Mouse (Mus musculus): ENCODE measurements at regions not wholly inside any gene's neighbourhood (a gene's known extent, or its start where the extent isn't known, plus 50 kb on each side); places are given as distances from the start of the nearest gene placed in this dataset.
"Not testable (repeated sequence)": the region's sequence is repeated elsewhere in the genome, so short reads cannot be mapped to it uniquely, and the experiment has no call there.

GRCm38 (mm10) chr10:113759099-113759498 is 830.3 kb upstream of the Atxn7l3b start:
- Histone ChIP-seq H3K4me1 (ENCODE audit: control insufficient read depth, insufficient read depth, low read length) (no peaks in the 10 kb centered on the region), H3K36me3 (ENCODE audit: control insufficient read depth, insufficient read depth, low read length) (no peaks in the 10 kb centered on the region), H3K9me3 (ENCODE audit: control insufficient read depth, low read length) (no peaks in the 10 kb centered on the region), H3K27ac (replicated peaks; ENCODE audit: low read depth, low read length) (no peak overlapping the region), H3K9ac (replicated peaks; ENCODE audit: low read length) (no peak overlapping the region), H3K4me3 (replicated peaks; ENCODE audit: low read depth, low read length) (no peak overlapping the region), H3K27me3 (ENCODE audit: control insufficient read depth, insufficient read depth, low read length) (no peaks in the 10 kb centered on the region), H3K4me2 (ENCODE audit: low read length) (no peak overlapping the region)
- no peak for ATAC-seq (ENCODE audit: low FRiP score, low TSS enrichment)
- DNase-seq = no peak
- 56% methylated on average over 3 of the region's 3 CpGs for WGBS

GRCm38 (mm10) chr10:113736224-113736623 is 807.4 kb upstream of the Atxn7l3b start:
- Histone ChIP-seq H3K27ac (replicated peaks; ENCODE audit: low read depth, low read length) (no peak overlapping the region), H3K4me1 (ENCODE audit: control insufficient read depth, insufficient read depth, low read length) (no peaks in the 10 kb centered on the region), H3K4me3 (replicated peaks; ENCODE audit: low read depth, low read length) (no peak overlapping the region), H3K9ac (replicated peaks; ENCODE audit: low read length) (no peak overlapping the region), H3K9me3 (ENCODE audit: control insufficient read depth, low read length) (no peaks in the 10 kb centered on the region), H3K36me3 (ENCODE audit: control insufficient read depth, insufficient read depth, low read length) (no peaks in the 10 kb centered on the region), H3K4me2 (ENCODE audit: low read length) (no peak overlapping the region), H3K27me3 (ENCODE audit: control insufficient read depth, insufficient read depth, low read length) (no peaks in the 10 kb centered on the region)
- DNase-seq (no peak), ATAC-seq (ENCODE audit: low FRiP score, low TSS enrichment) (no peak)
- 83% methylated on average over 3 of the region's 3 CpGs for WGBS

DNA sequence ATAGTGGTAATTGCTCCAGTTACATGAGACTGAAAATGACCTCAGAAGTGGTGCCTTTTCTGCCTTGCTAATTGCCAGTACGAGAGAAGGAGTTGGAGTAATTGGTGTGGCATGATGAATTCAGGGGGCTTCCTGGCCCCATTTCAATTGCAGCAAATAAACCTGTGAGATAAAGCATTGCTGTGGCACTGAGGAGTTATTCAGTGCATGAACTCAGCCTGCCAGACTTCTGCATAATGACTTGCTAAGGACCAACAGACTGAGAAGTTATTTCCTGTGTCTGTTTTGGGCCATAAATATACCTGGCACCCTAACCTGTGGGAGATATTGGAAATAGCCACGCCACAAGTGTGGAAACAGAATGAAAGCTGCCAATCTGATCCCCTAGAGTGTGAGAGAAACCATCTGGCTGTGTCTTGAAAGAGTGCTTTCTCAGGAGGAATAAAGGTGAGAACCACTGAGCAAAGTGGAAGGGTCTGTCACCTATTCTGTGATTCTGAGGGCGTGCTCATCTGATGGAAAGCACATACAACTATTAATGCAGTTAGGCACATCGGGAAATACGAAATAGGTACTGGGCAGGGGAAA is 776.4 kb upstream of the Atxn7l3b start:
- ATAC-seq (ENCODE audit: low FRiP score, low TSS enrichment) = no peak

GRCm38 (mm10) chr10:113670636-113671035 is 741.8 kb upstream of the Atxn7l3b start:
- not testable (repeated sequence) for H3K27me3 ChIP-seq (ENCODE audit: control insufficient read depth, insufficient read depth, low read length); H3K4me2 ChIP-seq (ENCODE audit: low read length); DNase-seq; H3K4me1 ChIP-seq (ENCODE audit: control insufficient read depth, insufficient read depth, low read length); H3K4me3 ChIP-seq (replicated peaks; ENCODE audit: low read depth, low read length); ATAC-seq (ENCODE audit: low FRiP score, low TSS enrichment); H3K36me3 ChIP-seq (ENCODE audit: control insufficient read depth, insufficient read depth, low read length); H3K27ac ChIP-seq (replicated peaks; ENCODE audit: low read depth, low read length); H3K9ac ChIP-seq (replicated peaks; ENCODE audit: low read length); H3K9me3 ChIP-seq (ENCODE audit: control insufficient read depth, low read length)
- 91% methylated on average over 4 of the region's 4 CpGs for WGBS

More for the DNA sequence above, 776.4 kb upstream of the Atxn7l3b start:
- Histone ChIP-seq H3K4me2 (ENCODE audit: low read length) (no peak overlapping the region), H3K9me3 (ENCODE audit: control insufficient read depth, low read length) (no peaks in the 10 kb centered on the region), H3K4me1 (ENCODE audit: control insufficient read depth, insufficient read depth, low read length) (no peaks in the 10 kb centered on the region), H3K27ac (replicated peaks; ENCODE audit: low read depth, low read length) (no peak overlapping the region), H3K27me3 (ENCODE audit: control insufficient read depth, insufficient read depth, low read length) (no peaks in the 10 kb centered on the region), H3K9ac (replicated peaks; ENCODE audit: low read length) (no peak overlapping the region), H3K36me3 (ENCODE audit: control insufficient read depth, insufficient read depth, low read length) (no peaks in the 10 kb centered on the region), H3K4me3 (replicated peaks; ENCODE audit: low read depth, low read length) (no peak overlapping the region)
- DNase-seq = no peak
- WGBS = 84% methylated on average over 5 of the region's 5 CpGs

DNA sequence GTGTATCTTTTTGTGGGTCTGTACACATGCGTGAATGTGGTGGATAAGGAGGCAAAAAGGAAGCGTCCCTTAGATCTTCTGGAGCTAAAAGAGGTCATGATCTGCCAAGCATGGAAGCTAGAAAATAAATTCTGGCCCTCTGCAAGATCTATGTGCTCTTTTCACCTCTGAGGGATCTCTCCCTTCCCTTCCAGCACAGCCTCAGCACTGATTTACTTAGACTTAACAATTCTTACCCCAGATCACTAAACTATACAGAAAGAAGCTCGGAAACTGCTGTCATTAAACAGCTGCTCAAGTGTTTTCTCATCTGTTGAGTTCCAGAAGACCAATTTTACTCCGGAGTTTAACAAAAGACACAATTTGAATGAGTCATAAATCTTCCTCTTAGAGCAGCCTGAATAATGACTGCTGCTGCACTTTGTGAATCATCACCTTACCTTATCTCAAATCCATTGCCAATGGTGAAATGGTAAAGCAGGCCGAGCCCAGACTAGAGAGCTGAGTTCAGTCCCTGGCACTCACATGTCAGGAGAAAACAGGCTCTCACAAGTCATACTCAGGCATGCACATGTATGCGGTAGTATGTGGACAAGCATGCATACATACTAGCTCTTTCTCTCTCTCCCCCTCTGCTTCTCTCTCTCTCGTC is 724.1 kb upstream of the Atxn7l3b start:
- Histone ChIP-seq H3K4me3 (replicated peaks; ENCODE audit: low read depth, low read length) (no peak overlapping the region), H3K4me1 (ENCODE audit: control insufficient read depth, insufficient read depth, low read length) (no peaks in the 10 kb centered on the region), H3K9ac (replicated peaks; ENCODE audit: low read length) (no peak overlapping the region), H3K27me3 (ENCODE audit: control insufficient read depth, insufficient read depth, low read length) (no peaks in the 10 kb centered on the region), H3K27ac (replicated peaks; ENCODE audit: low read depth, low read length) (no peak overlapping the region), H3K4me2 (ENCODE audit: low read length) (no peak overlapping the region), H3K9me3 (ENCODE audit: control insufficient read depth, low read length) (no peaks in the 10 kb centered on the region), H3K36me3 (ENCODE audit: control insufficient read depth, insufficient read depth, low read length) (no peaks in the 10 kb centered on the region)
- 78% methylated on average over 7 of the region's 7 CpGs for WGBS
- no peak for ATAC-seq (ENCODE audit: low FRiP score, low TSS enrichment)
- no peak for DNase-seq

DNA sequence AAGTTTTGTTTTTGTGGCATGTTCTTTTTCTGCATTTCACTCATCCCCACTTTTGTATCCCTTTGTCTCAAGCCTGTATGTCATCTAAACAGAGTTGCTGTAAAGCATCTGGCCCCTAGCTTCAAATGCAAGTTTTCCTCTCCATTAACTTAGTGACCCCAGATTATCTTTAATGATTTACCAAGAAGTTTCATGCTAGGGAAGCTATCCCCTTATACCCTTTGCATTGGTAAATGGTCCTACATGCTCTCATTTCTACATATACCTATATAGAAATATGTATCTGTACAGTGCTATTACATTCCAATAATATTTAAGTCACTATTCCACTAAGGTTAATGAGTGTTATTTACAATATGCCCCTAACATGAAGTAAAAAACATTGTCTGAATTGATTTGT is 723.3 kb upstream of the Atxn7l3b start:
- DNase-seq = no peak
- Histone ChIP-seq H3K9ac (replicated peaks; ENCODE audit: low read length) (no peak overlapping the region), H3K27ac (replicated peaks; ENCODE audit: low read depth, low read length) (no peak overlapping the region), H3K4me3 (replicated peaks; ENCODE audit: low read depth, low read length) (no peak overlapping the region), H3K36me3 (ENCODE audit: control insufficient read depth, insufficient read depth, low read length) (no peaks in the 10 kb centered on the region), H3K4me1 (ENCODE audit: control insufficient read depth, insufficient read depth, low read length) (no peaks in the 10 kb centered on the region), H3K9me3 (ENCODE audit: control insufficient read depth, low read length) (no peaks in the 10 kb centered on the region), H3K27me3 (ENCODE audit: control insufficient read depth, insufficient read depth, low read length) (no peaks in the 10 kb centered on the region), H3K4me2 (ENCODE audit: low read length) (no peak overlapping the region)
- ATAC-seq (ENCODE audit: low FRiP score, low TSS enrichment) = no peak

DNA sequence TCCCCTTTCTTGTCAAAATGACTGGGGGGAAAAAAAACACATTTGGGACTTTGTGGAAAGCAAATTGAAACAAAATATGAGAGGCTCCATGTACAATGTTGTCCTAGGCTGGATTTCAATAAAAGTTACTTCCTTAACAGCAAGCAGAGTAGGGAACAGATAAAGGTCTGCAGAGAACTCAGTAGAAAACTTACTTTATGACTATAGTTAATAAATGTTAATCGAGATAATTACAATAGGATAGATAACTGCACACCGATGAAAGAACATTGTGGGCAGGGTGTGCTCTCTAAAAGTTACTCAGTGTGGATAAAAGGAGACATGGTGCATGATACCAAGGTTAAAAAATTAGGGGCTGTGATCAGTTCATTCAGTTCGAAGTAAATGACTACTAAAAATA is 691.6 kb upstream of the Atxn7l3b start:
- ATAC-seq (ENCODE audit: low FRiP score, low TSS enrichment) = no peak
- Histone ChIP-seq H3K4me3 (replicated peaks; ENCODE audit: low read depth, low read length) (no peak overlapping the region), H3K36me3 (ENCODE audit: control insufficient read depth, insufficient read depth, low read length) (no peaks in the 10 kb centered on the region), H3K27me3 (ENCODE audit: control insufficient read depth, insufficient read depth, low read length) (no peaks in the 10 kb centered on the region), H3K4me1 (ENCODE audit: control insufficient read depth, insufficient read depth, low read length) (no peaks in the 10 kb centered on the region), H3K27ac (replicated peaks; ENCODE audit: low read depth, low read length) (no peak overlapping the region), H3K9me3 (ENCODE audit: control insufficient read depth, low read length) (no peaks in the 10 kb centered on the region), H3K9ac (replicated peaks; ENCODE audit: low read length) (no peak overlapping the region), H3K4me2 (ENCODE audit: low read length) (no peak overlapping the region)
- no peak for DNase-seq
- WGBS = 88% methylated on average over 3 of the region's 3 CpGs

DNA sequence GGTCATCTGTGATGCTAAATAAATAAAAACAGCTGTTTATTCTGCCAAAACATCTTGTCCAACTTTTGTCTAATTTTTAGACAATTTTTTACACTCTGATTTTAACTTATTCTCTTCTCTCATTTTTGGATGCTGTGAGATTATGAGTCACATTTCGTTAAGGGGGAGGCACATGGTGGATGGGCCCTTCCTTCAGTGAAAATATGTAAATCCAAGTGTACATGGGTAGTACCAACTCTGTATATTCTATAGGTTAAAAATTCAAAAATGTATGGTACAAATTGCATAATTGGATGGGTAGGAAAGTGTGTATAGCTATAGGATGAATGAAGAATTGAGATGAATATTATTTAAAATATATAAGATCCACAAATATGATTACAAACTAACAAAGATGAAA is 687.1 kb upstream of the Atxn7l3b start:
- no peak overlapping the region for H3K27ac ChIP-seq (replicated peaks; ENCODE audit: low read depth, low read length)
- 86% methylated on average over 1 of the region's 1 CpGs for WGBS
- no peak for ATAC-seq (ENCODE audit: low FRiP score, low TSS enrichment)
- no peak for DNase-seq
- H3K4me1 ChIP-seq (ENCODE audit: control insufficient read depth, insufficient read depth, low read length) = no peaks in the 10 kb centered on the region
- H3K36me3 ChIP-seq (ENCODE audit: control insufficient read depth, insufficient read depth, low read length) = no peaks in the 10 kb centered on the region
- H3K4me2 ChIP-seq (ENCODE audit: low read length) = no peak overlapping the region
- no peak overlapping the region for H3K4me3 ChIP-seq (replicated peaks; ENCODE audit: low read depth, low read length)
- no peaks in the 10 kb centered on the region for H3K9me3 ChIP-seq (ENCODE audit: control insufficient read depth, low read length)
- H3K27me3 ChIP-seq (ENCODE audit: control insufficient read depth, insufficient read depth, low read length) = no peaks in the 10 kb centered on the region
- H3K9ac ChIP-seq (replicated peaks; ENCODE audit: low read length) = no peak overlapping the region

DNA sequence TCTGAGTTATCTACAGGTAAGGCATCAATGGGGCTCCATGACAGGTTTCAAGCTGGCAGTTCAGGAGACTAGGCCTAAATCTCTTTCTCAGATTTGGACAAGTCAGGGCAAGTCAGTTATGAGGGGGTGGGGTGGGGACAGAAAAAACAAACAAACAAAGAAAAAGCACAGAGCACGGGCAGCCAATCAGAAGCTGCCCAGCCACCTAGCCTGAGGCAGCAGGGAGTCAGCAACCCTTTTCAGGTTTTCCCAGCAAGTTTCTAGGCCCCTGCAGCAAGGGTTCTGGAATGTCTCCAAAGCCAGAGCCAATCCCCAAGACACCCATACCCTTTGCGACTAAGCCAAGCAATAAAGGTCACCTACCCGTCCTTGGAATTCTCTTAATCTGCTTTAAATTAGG is 664.6 kb upstream of the Atxn7l3b start:
- WGBS = 61% methylated on average over 3 of the region's 3 CpGs
- Histone ChIP-seq H3K27ac (replicated peaks; ENCODE audit: low read depth, low read length) (no peak overlapping the region), H3K9me3 (ENCODE audit: control insufficient read depth, low read length) (peaks cover 4% of the 10 kb centered on the region; the same call in 1 of the 2 replicates), H3K9ac (replicated peaks; ENCODE audit: low read length) (no peak overlapping the region), H3K27me3 (ENCODE audit: control insufficient read depth, insufficient read depth, low read length) (no peaks in the 10 kb centered on the region), H3K4me1 (ENCODE audit: control insufficient read depth, insufficient read depth, low read length) (no peaks in the 10 kb centered on the region), H3K36me3 (ENCODE audit: control insufficient read depth, insufficient read depth, low read length) (no peaks in the 10 kb centered on the region), H3K4me2 (ENCODE audit: low read length) (no peak overlapping the region), H3K4me3 (replicated peaks; ENCODE audit: low read depth, low read length) (no peak overlapping the region)
- no peak for DNase-seq
- ATAC-seq (ENCODE audit: low FRiP score, low TSS enrichment) = no peak

Measured in midbrain, embryonic 14.5 days (tissue).